Mouse (Mus musculus) intestine, embryonic 14.5 days (tissue): ENCODE results near the gene Mafg. TPM values are rescaled to one million over a fixed set of nuclear protein-coding genes. Genes with fewer than 3 reads are reported as not detected.

ENCODE experiments used
- ATAC-seq: fragments of 200-750 bp; cut with Nextera tagmentation; replicated peaks from 2 replicates; pipeline ENCODE4 v1.8.0; 2017; ENCODE audit warnings: low read depth, moderate number of reproducible peaks, moderate TSS enrichment, moderate library complexity; ENCODE audit not compliant: low FRiP score, low TSS enrichment
- DNase-seq: peaks from one replicate; pipeline ENCODE4 v3.0.0-alpha.2; 2018; ENCODE audit warnings: low spot score
- H3K27ac ChIP-seq: fragments of 300-500 bp; sonication (generic); 2 replicates; pipeline ENCODE4 v1.5.1; 2014; ENCODE audit warnings: low read depth, mild to moderate bottlenecking, control low read depth
- H3K27me3 ChIP-seq: fragments of 300-500 bp; sonication (generic); replicated peaks from 2 replicates; pipeline ENCODE4 v1.6.1; 2014; ENCODE audit warnings: low read length, control low read depth; ENCODE audit not compliant: control insufficient read depth, insufficient read depth
- H3K36me3 ChIP-seq: fragments of 300-500 bp; sonication (generic); 2 replicates; pipeline ENCODE4 v1.6.1; 2014; ENCODE audit warnings: low read length, control low read depth; ENCODE audit not compliant: control insufficient read depth, insufficient read depth
- H3K4me1 ChIP-seq: fragments of 300-500 bp; sonication (generic); replicated peaks from 2 replicates; pipeline ENCODE4 v1.6.1; 2014; ENCODE audit warnings: low read length, control low read depth, mixed read lengths; ENCODE audit not compliant: control insufficient read depth, insufficient read depth
- H3K4me2 ChIP-seq: fragments of 300-500 bp; sonication (generic); 2 replicates; pipeline ENCODE4 v1.6.1; 2014; ENCODE audit warnings: low read length
- H3K4me3 ChIP-seq: fragments of 300-500 bp; sonication (generic); 2 replicates; pipeline ENCODE4 v1.5.1; 2014; ENCODE audit warnings: low read depth, low read length, control low read depth, mixed read lengths
- H3K9ac ChIP-seq: fragments of 300-500 bp; sonication (generic); 2 replicates; pipeline ENCODE4 v1.6.1; 2014; ENCODE audit warnings: mild to moderate bottlenecking, low read length
- H3K9me3 ChIP-seq: fragments of 300-500 bp; sonication (generic); 2 replicates; pipeline ENCODE4 v1.6.1; 2016; ENCODE audit warnings: low read length, control low read depth; ENCODE audit not compliant: control insufficient read depth
- WGBS: fragments of 180-500 bp; shearing (Covaris S2); extraction: QIAGEN DNeasy Blood & Tissue Kit; methylation state at CpG from one replicate; pipeline ENCODE4 v1.1.7; 2014; 5-methylcytosine and 5-hydroxymethylcytosine counted together
- polyA plus RNA-seq: library from polyadenylated mRNA; unstranded; fragments of >200 nt; fragmentation: Nextera tagmentation; extraction: Ambion mirVana; gene quantifications from 2 replicates; pipeline ENCODE4 v1.2.1, GENCODE M21; 2014

Mafg gene
- polyA plus RNA-seq, 1 experiment from 2014 or later = 25.0 TPM

GRCm38 (mm10) chr11:120634810-120635209, 1.4 kb upstream of the Mafg start:
- WGBS = 80% methylated on average over 5 of the region's 5 CpGs
- H3K9ac ChIP-seq = no peak overlapping the region
- peaks cover 15% of the 10 kb centered on the region for H3K4me1 ChIP-seq
- H3K36me3 ChIP-seq = no peaks in the 10 kb centered on the region
- DNase-seq (no peak), ATAC-seq (no peak)
- no peak overlapping the region for H3K4me3 ChIP-seq
- no peak overlapping the region for H3K4me2 ChIP-seq
- no peak overlapping the region for H3K27ac ChIP-seq
- no peaks in the 10 kb centered on the region for H3K27me3 ChIP-seq
- H3K9me3 ChIP-seq = no peaks in the 10 kb centered on the region

GRCm38 (mm10) chr11:120632559-120633519, 561 bp downstream of the Mafg start:
- Histone ChIP-seq H3K9me3 (no peaks in the 10 kb centered on the region), H3K4me2 (peak overlapping the region; percentile 81), H3K27ac (peak overlapping the region; percentile 84), H3K27me3 (no peaks in the 10 kb centered on the region), H3K4me3 (peak overlapping the region; percentile 83), H3K9ac (peak overlapping the region; percentile 88), H3K36me3 (peaks cover 12% of the 10 kb centered on the region), H3K4me1 (peaks cover 20% of the 10 kb centered on the region)
- WGBS = under 1% methylated on average over 106 of the region's 116 CpGs
- DNase-seq (peak; percentile 82), ATAC-seq (peak; percentile 79)

GRCm38 (mm10) chr11:120631726-120632448, 1.5 kb downstream of the Mafg start:
- H3K36me3 ChIP-seq = peaks cover 16% of the 10 kb centered on the region
- peak overlapping the region; percentile 81 for H3K4me2 ChIP-seq
- 54% methylated on average over 4 of the region's 4 CpGs for WGBS
- ATAC-seq (no peak), DNase-seq (peak; percentile 56)
- no peaks in the 10 kb centered on the region for H3K27me3 ChIP-seq
- H3K4me1 ChIP-seq = peaks cover 20% of the 10 kb centered on the region
- H3K9me3 ChIP-seq = no peaks in the 10 kb centered on the region
- H3K9ac ChIP-seq = peak overlapping the region; percentile 88
- H3K27ac ChIP-seq = no peak overlapping the region; the same call in 1 of the 2 replicates
- peak overlapping the region; percentile 83 for H3K4me3 ChIP-seq

- DNase-seq (no peak), ATAC-seq (no peak)
- Histone ChIP-seq H3K4me2 (peak overlapping the region; percentile 81), H3K27ac (0 out of 2 replicates have a peak overlapping the region, but pooled peaks have one; percentile 3), H3K9me3 (no peaks in the 10 kb centered on the region), H3K27me3 (no peaks in the 10 kb centered on the region), H3K4me3 (0 out of 2 replicates have a peak overlapping the region, but pooled peaks have one; percentile 83), H3K36me3 (peaks cover 16% of the 10 kb centered on the region), H3K4me1 (peaks cover 20% of the 10 kb centered on the region), H3K9ac (no peak overlapping the region; the same call in 1 of the 2 replicates)
- WGBS = 33% methylated on average over 7 of the region's 7 CpGs
Observed at GRCm38 (mm10) chr11:120630881-120631725, 2.3 kb downstream of the Mafg start.

GRCm38 (mm10) chr11:120630401-120630871, 3.0 kb downstream of the Mafg start:
- no peaks in the 10 kb centered on the region for H3K27me3 ChIP-seq
- 47% methylated on average over 5 of the region's 5 CpGs for WGBS
- H3K36me3 ChIP-seq = peaks cover 16% of the 10 kb centered on the region
- H3K4me3 ChIP-seq = no peak overlapping the region
- peak overlapping the region; percentile 43; the same call in 1 of the 2 replicates for H3K27ac ChIP-seq
- H3K9ac ChIP-seq = no peak overlapping the region
- DNase-seq = no peak
- peaks cover 22% of the 10 kb centered on the region for H3K4me1 ChIP-seq
- no peaks in the 10 kb centered on the region for H3K9me3 ChIP-seq
- peak overlapping the region; percentile 18 for H3K4me2 ChIP-seq
- ATAC-seq = no peak

- H3K9ac ChIP-seq = peak overlapping the region; percentile 11; the same call in 1 of the 2 replicates
- 44% methylated on average over 7 of the region's 7 CpGs for WGBS
Observed at GRCm38 (mm10) chr11:120629911-120630310, 3.5 kb downstream of the Mafg start.

GRCm38 (mm10) chr11:120629341-120629730, 4.1 kb downstream of the Mafg start:
- WGBS = 80% methylated on average over 23 of the region's 23 CpGs
- Histone ChIP-seq H3K36me3 (peaks cover 16% of the 10 kb centered on the region), H3K9me3 (no peaks in the 10 kb centered on the region), H3K9ac (peak overlapping the region; percentile 11; the same call in 1 of the 2 replicates), H3K4me3 (no peak overlapping the region), H3K4me2 (peak overlapping the region; percentile 18; the same call in 1 of the 2 replicates), H3K4me1 (peaks cover 26% of the 10 kb centered on the region), H3K27ac (peak overlapping the region; percentile 43; the same call in 1 of the 2 replicates), H3K27me3 (no peaks in the 10 kb centered on the region)
- DNase-seq (no peak), ATAC-seq (no peak)

More at GRCm38 (mm10) chr11:120629911-120630310, 3.5 kb downstream of the Mafg start:
- Histone ChIP-seq H3K9me3 (no peaks in the 10 kb centered on the region), H3K4me1 (peaks cover 26% of the 10 kb centered on the region), H3K4me2 (peak overlapping the region; percentile 18), H3K27me3 (no peaks in the 10 kb centered on the region), H3K27ac (peak overlapping the region; percentile 43; the same call in 1 of the 2 replicates), H3K36me3 (peaks cover 16% of the 10 kb centered on the region), H3K4me3 (no peak overlapping the region)
- DNase-seq (no peak), ATAC-seq (no peak)
